Mouse (Mus musculus) adrenal gland, postnatal 25 days (tissue): Measurements from ENCODE around the gene Lrba. TPM values are rescaled to one million over a fixed set of nuclear protein-coding genes. Genes with fewer than 3 reads are reported as not detected.

Experiments used
- DNase-seq: peaks from one replicate; pipeline ENCODE4 v3.0.0; 2021; ENCODE audit warnings: mixed read lengths
- total RNA-seq: library from RNA; stranded (reverse); gene quantifications from 2 replicates; pipeline ENCODE4 v1.2.3, GENCODE M21; 2021

Gene Lrba
- total RNA-seq, 1 experiment from 2014 or later, result 40.3 TPM

DNA sequence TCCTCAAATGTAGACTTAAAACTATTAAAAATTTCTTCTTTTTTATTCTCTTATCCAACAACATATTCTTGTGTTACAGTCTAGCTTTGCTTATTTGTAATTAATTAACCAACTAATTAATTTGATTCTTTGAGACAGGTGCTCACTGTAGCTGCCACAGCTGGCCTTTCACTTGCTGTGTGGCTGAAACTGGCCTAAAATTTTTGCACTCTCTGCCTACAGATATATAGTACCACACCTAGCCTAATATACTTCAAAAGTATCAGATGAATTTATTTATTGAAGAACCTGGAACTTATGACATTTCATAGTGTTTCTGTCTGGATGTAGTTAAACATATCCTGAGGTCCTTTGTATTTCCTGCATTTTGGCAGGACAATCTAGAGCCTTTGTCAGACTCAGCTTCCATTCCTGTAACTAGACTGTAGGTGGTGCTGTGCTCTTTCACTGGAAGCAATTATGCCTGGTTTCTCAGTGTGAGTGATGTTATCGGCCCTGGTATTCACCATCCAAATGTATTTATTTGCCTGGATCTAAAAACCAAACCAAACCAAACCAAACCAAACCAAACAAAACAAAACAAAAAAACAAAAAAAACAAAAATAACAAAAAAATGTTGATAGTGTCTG is 43.7 kb downstream of the Lrba start:
- no peak for DNase-seq

DNA sequence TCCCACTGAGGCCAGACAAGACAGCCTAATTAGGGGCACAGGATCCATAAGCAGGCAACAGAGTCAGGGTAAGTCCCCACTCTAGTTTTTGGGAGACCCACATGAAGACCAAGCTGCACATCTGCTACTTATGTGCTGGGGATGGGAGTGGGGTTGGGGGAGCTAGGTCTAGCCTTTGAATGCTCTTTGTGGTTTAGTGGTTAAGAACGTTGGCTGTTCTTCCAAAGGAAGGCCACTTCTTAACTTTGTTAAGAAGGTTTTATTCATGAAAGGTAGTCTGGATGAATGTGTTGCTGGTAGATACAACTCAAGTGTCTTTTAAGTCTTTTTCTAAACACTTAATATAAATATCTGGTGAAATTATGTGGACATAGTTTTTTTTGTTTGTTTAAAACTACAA is 51.2 kb downstream of the Lrba start:
- DNase-seq, result no peak

- DNase-seq, result no peak
Measured at GRCm38 (mm10) chr3:86291326-86291725, 66.8 kb downstream of the Lrba start.

DNA sequence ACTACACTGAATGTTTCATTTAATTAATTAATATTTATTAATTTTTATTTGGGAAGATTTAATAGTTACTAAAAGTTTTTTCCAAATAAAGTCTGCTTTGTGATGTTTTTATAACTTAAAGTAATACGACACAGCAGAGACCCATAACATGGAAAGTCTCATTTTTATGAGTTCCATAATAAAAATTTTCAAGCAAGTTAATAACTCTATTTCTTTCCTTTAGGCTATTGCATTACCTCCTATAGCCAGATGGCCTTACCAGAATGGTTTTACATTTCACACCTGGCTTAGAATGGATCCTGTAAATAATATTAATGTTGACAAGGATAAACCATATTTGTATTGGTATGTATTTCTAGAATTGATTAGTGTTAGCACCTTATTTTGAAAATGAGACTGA is 70.4 kb downstream of the Lrba start:
- no peak for DNase-seq

DNA sequence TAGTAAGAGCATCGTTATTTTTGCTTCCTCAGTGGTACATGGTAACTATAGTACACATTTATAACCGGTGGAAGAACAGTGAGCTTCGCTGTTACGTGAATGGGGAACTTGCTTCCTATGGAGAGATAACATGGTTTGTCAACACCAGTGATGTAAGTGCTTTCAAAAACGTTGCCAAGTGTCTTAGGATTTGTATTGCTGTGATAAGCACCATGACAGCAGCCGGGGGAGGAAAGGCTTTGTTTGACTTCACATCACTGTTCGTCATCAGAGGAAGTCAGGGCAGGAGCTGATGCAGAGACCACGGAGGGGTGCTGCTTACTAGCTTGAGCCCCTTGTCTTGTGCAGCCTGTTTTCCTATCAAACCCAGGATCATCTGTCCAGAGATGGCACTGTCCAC is 71.7 kb downstream of the Lrba start:
- DNase-seq, result no peak

GRCm38 (mm10) chr3:86308833-86309232 is 84.4 kb downstream of the Lrba start:
- DNase-seq, result no peak

- no peak for DNase-seq
Measured at GRCm38 (mm10) chr3:86310216-86310615, 85.7 kb downstream of the Lrba start.

DNA sequence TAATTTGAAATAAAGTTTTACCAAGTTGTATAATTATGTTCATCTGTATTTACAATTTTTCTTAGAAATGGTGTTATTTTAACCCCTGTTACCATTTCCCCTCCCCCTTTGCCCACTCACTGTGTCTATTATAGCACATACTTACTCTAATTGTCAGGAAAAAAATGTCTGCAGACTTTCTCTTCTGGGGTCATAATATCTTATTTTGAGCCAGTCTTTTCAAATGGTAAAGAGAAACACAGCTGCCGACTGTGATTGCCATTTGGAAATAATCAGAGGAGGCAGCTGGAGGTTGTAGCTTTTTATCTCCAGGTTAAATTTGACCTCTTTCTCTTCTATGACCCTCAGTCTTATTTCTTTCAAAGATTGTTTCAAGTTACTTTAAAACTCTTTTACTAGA is 86.9 kb downstream of the Lrba start:
- no peak for DNase-seq

DNA sequence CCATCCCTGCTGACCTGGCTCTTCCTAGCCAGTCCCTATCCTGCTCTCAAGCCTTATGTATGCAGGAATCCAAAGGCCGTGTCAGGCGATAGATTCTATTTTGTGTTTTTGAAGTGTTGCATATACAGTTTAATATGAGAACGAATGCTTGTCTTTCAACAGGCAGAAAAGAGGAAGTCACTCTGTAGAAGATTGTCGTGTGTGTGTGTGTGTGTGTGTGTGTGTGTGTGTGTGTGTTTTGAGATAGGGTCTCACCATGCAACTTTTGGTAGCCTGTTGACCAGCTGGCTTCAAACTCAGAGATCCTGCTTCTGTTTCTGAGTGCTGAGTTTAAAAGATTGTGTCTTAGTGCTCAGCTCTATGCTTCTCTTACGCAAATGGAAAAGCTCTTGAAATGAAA is 93.2 kb downstream of the Lrba start:
- no peak for DNase-seq

DNA sequence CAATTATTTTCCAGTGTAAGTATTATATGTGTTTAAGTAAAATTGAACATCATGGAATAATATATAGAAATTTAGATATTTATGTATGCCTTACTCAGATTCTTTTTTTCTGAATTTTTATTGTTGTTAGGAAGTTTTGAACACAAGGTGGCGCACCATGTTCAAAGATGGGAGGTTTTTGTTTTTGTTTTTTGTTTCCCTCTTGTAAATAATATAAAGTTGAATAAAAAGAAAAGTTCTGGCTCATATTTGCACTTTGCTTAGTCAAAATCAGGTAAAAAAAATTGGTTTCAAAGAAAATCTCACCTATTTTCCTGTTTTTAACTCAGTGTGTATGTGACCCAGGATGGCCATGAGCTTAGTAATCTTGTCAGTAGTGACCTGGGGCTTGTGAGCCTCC is 104.1 kb downstream of the Lrba start:
- peak; percentile 2 for DNase-seq

GRCm38 (mm10) chr3:86343261-86343660 is 118.8 kb downstream of the Lrba start:
- no peak for DNase-seq

DNA sequence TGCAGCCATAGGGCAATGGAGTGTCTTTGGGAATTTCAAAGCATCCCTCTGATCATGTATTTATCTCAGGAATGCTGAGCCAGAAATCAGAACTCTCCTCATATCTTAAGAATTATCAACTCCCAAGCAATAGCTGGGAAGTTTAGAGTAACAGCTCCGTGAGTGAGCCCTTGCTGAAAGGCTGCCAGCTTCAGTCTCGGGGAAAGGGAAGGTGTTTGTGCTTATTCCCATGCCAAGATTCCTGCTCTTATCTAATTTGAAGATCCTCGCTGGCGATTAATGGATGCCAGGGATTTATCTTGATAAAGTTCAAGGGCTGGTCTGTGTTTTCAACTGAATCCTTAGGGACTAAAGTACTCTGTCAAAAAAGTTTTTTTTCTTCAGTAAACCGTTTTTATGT is 138.0 kb downstream of the Lrba start:
- peak; percentile 53 for DNase-seq

GRCm38 (mm10) chr3:86371466-86371865 is 147.0 kb downstream of the Lrba start:
- no peak for DNase-seq

GRCm38 (mm10) chr3:86375276-86375675 is 150.8 kb downstream of the Lrba start:
- no peak for DNase-seq

DNA sequence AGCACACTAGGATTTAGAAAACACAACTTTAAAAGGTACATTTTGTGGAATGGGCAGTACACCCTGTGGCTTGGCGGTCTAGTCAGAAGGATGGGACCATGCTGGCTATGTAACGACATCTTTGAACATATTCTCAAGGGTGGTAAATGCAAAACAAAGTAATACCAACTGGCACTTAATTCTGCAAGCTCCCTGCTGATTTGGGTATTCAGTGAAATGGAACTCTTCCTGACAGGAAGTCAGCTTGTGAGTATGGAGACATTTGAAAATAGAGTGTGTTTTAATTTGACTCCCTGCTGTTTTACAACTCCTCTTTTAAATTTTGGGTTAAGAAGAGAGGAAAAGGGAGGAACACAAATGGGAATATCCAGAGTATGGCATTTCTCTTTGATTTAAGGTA is 158.1 kb downstream of the Lrba start:
- no peak for DNase-seq

DNA sequence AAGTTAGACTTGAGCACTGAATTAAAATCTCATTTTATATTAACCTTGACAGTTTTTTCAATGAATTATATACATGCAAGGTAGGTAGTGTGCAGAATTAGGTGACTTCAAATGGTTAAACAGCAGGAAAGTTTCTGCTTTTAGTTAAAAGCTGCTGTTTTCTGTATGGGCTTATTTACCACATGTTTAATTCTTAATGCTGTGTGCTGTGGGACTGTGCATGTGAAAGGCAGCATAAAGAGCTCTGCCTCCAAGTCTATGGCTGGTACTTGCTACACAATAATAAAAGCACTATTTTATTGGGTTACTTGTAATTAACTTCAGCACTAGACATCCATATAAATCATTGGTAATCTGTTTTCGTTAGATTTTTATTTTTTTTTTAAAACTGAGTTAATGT is 160.6 kb downstream of the Lrba start:
- no peak for DNase-seq

DNA sequence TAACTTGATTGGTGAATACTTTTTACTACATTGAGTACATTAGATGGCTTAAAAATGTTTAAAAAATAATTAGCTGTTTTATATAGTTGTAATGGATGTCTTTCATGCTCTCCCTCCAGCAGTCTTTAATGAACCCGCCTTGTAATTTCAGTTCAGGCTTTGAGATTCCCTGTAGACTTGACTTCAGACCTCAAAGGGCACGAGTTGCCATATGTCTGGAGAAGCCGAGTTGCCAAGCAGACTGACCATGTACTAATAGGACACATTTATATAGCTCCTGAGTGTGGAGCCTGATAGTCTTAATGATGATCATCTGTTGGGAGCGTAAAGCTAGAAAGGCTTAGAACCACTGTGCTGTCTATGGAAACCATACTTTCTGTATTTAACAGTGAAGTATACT is 161.8 kb downstream of the Lrba start:
- no peak for DNase-seq

- DNase-seq, result no peak
Measured at GRCm38 (mm10) chr3:86423828-86424227, 199.3 kb downstream of the Lrba start.

GRCm38 (mm10) chr3:86426733-86427132 is 202.3 kb downstream of the Lrba start:
- no peak for DNase-seq

DNA sequence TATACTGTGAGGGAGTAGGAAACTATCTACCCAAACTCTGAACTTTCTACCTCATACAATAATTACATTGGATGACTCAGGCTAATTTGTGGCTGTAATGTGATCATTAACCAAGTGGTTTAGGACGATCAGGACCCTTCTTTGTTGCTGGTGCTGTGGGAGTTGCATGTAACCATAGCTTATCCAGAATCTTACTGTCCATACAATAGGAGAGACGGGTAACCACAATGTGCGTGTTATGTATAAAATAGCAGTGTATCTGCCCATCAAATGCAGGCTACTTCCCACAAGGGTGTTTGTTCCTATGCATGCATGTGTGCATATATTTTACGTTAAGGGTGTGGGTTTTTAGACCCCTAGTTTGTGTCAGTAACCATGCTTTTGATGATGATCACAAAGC is 219.0 kb downstream of the Lrba start:
- DNase-seq, result no peak

- peak; percentile 11 for DNase-seq
Measured at GRCm38 (mm10) chr3:86451211-86451610, 226.7 kb downstream of the Lrba start.

DNA sequence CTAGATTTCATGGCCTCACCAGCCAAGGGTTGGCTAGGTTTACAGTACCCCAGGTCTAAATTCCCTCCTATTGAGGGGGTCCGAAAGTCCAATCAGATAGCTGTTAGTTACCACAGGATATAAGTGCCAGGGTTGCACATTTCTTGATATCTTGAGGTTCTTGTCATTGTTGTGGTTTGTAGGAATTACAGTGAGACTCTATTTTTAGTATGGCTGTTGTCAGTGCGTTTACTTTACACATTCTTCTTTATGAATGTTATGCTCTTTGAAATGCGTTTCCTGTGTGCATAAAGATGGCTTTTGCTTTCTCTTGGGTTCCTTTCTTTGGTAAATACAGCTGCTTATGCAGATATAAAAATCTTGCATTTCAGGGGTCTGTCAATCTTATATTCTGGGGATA is 237.1 kb downstream of the Lrba start:
- DNase-seq, result no peak

DNA sequence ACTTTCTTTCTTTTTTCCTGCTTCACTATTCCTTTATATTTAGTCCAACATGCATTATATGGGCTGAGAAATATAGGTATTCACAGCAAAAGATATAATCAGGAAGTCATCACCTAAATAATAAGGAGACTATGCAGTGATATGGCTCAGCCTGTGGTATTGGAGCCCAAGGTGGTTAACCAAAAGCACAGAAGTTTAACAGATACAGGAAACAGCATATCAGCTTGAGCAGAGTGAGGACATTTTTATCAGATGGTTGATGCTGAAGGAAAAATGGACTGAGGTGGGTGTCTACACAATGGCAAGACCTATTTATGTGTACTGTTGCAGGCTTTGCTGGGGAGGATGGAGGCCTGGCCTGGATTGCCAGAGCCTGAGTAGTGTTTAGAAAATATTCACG is 265.5 kb downstream of the Lrba start:
- DNase-seq, result no peak

GRCm38 (mm10) chr3:86500586-86500985 is 276.1 kb downstream of the Lrba start:
- DNase-seq, result no peak

DNA sequence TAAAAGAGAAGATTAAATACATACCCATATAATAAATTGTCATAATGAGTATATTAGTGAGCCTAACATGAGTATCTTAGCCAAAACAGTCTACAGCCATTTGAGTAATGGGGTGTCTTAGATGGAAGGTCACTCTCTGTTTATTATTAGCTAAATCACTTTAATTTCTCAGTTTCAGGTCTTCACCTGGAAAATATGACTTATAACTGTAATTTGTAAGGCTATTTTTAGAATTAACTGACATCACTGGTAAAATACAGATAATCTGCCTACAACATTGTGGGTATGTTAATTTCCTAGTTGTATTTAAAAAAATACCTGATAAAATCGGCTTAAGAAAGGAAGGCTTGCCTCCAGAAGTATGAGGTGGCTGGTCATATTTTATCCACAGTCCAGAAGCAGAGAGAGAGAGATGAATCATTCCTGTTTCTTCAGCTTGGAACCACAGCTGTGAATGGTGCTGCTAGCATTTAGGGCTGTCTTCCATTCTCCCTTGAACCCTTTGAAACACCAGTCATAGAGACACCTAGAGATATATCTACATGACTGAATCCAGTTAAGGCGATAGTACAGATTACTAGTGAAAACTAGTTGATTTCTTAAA is 294.1 kb downstream of the Lrba start:
- no peak for DNase-seq
